Mouse (Mus musculus): ENCODE measurements around the gene Tmed2. TPM values are rescaled to one million over a fixed set of nuclear protein-coding genes. Genes with fewer than 3 reads are reported as not detected.
"Not testable (repeated sequence)": the region's sequence is repeated elsewhere in the genome, so short reads cannot be mapped to it uniquely, and the experiment has no call there.

Tmed2 gene
- polyA plus RNA-seq, 2 experiments = 264 to 615 TPM

DNA sequence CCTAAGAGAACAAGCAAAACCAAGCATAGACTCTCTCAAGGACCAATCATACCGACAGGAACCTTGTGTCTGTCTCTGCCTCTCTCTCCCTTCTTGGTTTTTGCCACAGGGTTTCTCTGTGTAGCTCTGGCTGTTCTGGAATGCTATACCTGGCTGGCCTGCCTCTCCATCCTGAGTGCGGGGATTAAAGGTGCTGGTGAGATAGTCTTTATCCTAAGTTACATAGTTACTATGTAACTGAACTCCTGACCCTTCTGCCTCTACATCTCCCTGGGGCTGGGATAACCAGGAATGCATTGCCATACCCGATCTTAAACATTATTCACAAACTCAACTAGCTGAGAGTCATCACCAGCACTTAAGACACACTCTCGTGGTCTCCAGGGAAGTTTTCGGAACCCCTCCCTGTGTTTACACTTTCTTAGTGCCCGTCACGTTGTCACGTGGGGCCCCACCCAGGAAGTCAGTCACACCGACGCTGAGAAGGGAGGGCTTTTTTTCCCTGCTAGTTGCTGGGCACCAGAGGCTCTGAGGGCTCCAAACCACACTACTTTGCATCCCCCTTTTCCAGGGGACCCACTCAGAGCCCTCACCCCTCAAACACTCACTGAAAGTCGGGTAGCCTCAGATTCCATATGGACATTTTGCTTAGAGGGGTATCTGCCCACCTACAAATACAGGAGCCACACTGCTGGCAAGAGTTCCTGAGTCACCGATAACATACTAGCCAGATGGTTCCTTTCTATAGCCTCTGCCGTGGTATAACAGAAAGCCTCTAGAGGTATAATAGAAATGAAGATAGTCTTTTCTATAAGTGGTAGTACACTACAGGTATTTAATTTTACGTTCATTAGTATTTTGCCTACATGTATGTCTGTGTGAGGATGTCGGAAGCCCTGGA, 43.6 kb upstream of the Tmed2 start:
- H3K27ac ChIP-seq (replicated peaks; ENCODE audit: low read depth, low read length) = no peak overlapping the region
- no peak overlapping the region for H3K4me2 ChIP-seq (replicated peaks; ENCODE audit: low read depth, low read length, severe bottlenecking)
- no peaks in the 10 kb centered on the region for H3K9me3 ChIP-seq (ENCODE audit: control insufficient read depth, low read length)
- no peaks in the 10 kb centered on the region for H3K4me1 ChIP-seq (ENCODE audit: control insufficient read depth, insufficient read depth, low read length)
- no peak overlapping the region for H3K9ac ChIP-seq (ENCODE audit: low read depth, low read length, severe bottlenecking)
- TF ChIP-seq POLR2A (IDR thresholded peaks at IDR 0.05; ENCODE audit: borderline replicate concordance, extremely low read depth, insufficient read depth, insufficient read length) = no peak
- H3K27me3 ChIP-seq (ENCODE audit: control insufficient read depth, insufficient read depth, low read length) = no peaks in the 10 kb centered on the region
- 73% methylated on average over 15 of the region's 15 CpGs for WGBS
- DNase-seq (ENCODE audit: low spot score) (no peak), ATAC-seq (ENCODE audit: low FRiP score, low read depth) (no peak)
- peaks cover 85% of the 10 kb centered on the region for H3K36me3 ChIP-seq (ENCODE audit: control insufficient read depth, insufficient read depth, low read length)
- H3K4me3 ChIP-seq (replicated peaks; ENCODE audit: low read length) = no peak overlapping the region

DNA sequence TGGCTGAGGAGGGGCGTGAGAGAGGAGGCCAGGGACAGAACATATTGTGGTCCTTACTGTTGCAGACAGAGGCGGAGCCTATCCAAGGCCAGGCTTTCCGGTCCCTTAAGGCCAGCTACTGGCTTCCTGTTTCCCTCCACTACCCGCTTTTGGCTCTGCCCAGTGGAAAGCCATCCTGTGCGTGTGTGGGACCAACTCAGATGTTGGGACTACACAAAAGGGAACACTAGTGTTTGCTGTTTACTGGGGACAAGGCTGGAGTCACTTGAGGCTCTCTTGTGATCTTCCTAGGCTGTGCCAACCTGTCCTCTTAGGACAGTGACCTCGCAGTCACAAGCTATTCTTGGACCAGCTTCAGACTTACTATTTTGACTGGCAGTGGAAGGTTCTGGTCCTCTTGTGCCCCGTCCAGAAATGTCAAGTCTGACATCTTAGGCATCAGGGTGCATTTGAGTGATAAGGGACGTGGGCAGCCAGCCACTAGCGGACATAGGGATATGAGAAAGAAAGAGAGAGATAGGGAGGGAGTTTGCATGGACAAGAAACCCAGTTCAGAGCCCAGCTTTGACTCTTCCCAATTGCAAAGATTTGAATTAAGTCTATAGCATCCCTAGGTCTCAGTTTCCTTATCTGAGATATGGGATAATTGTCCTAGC, 42.1 kb upstream of the Tmed2 start:
- ATAC-seq (ENCODE audit: low FRiP score, low read depth) = no peak
- Histone ChIP-seq H3K4me2 (replicated peaks; ENCODE audit: low read depth, low read length, severe bottlenecking) (no peak overlapping the region), H3K27me3 (ENCODE audit: control insufficient read depth, insufficient read depth, low read length) (no peaks in the 10 kb centered on the region), H3K4me3 (replicated peaks; ENCODE audit: low read length) (no peak overlapping the region), H3K36me3 (ENCODE audit: control insufficient read depth, insufficient read depth, low read length) (peaks cover 86% of the 10 kb centered on the region), H3K9me3 (ENCODE audit: control insufficient read depth, low read length) (no peaks in the 10 kb centered on the region), H3K4me1 (ENCODE audit: control insufficient read depth, insufficient read depth, low read length) (no peaks in the 10 kb centered on the region), H3K27ac (replicated peaks; ENCODE audit: low read depth, low read length) (no peak overlapping the region), H3K9ac (ENCODE audit: low read depth, low read length, severe bottlenecking) (no peak overlapping the region)
- TF ChIP-seq POLR2A (IDR thresholded peaks at IDR 0.05; ENCODE audit: borderline replicate concordance, extremely low read depth, insufficient read depth, insufficient read length) = no peak
- no peak for DNase-seq (ENCODE audit: low spot score)
- 77% methylated on average over 9 of the region's 9 CpGs for WGBS

DNA sequence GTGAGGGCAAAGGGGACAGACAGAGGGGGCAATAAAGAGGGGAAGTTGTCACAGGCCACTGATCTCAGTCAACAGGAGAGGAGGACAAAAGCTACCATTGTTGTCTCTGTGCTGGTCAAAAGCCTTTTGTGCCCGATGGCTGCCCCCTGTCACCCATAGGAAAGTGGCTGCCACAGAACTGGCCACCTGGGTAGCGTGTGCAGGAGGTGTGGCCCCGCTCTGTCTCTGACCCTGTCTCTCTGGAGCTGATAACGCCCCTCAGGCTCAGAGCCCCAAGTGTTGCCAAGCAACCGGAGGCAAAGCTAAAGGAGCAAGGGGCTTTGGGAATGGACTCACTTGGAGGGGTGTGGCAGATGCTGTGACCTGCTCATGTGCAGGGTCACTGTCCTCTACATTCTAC, 41.5 kb upstream of the Tmed2 start:
- no peak for ATAC-seq (ENCODE audit: low FRiP score, low read depth)

DNA sequence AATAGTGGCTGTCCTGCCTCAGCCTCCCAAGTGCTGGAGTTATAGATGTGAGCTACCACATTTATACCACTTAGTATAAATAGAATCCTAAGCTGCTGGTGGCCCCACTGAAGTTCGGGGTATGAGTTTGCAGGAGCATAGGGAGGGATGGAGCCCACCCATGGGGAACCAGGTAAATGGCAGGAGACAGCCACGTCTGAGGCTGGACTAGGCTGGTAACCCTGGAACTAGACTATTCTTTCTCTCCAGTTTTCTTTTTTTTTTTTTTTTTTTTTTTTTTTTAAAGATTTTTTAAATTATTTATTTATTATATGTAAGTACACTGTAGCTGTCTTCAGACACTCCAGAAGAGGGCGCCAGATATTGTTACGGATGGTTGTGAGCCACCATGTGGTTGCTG, 40.5 kb upstream of the Tmed2 start:
- not testable (repeated sequence) for H3K9ac ChIP-seq (ENCODE audit: low read depth, low read length, severe bottlenecking); H3K9me3 ChIP-seq (ENCODE audit: control insufficient read depth, low read length); DNase-seq (ENCODE audit: low spot score); H3K4me1 ChIP-seq (ENCODE audit: control insufficient read depth, insufficient read depth, low read length); H3K4me3 ChIP-seq (replicated peaks; ENCODE audit: low read length); H3K4me2 ChIP-seq (replicated peaks; ENCODE audit: low read depth, low read length, severe bottlenecking); H3K27me3 ChIP-seq (ENCODE audit: control insufficient read depth, insufficient read depth, low read length); H3K27ac ChIP-seq (replicated peaks; ENCODE audit: low read depth, low read length); ATAC-seq (ENCODE audit: low FRiP score, low read depth)
- H3K36me3 ChIP-seq (ENCODE audit: control insufficient read depth, insufficient read depth, low read length) = peaks cover 82% of the 10 kb centered on the region
- WGBS = 76% methylated on average over 2 of the region's 4 CpGs

More for the DNA sequence above, 41.5 kb upstream of the Tmed2 start:
- TF ChIP-seq POLR2A (IDR thresholded peaks at IDR 0.05; ENCODE audit: borderline replicate concordance, extremely low read depth, insufficient read depth, insufficient read length) = no peak
- Histone ChIP-seq H3K27me3 (ENCODE audit: control insufficient read depth, insufficient read depth, low read length) (no peaks in the 10 kb centered on the region), H3K4me1 (ENCODE audit: control insufficient read depth, insufficient read depth, low read length) (no peaks in the 10 kb centered on the region), H3K27ac (replicated peaks; ENCODE audit: low read depth, low read length) (no peak overlapping the region), H3K4me2 (replicated peaks; ENCODE audit: low read depth, low read length, severe bottlenecking) (no peak overlapping the region), H3K9ac (ENCODE audit: low read depth, low read length, severe bottlenecking) (no peak overlapping the region), H3K4me3 (replicated peaks; ENCODE audit: low read length) (no peak overlapping the region), H3K9me3 (ENCODE audit: control insufficient read depth, low read length) (no peaks in the 10 kb centered on the region), H3K36me3 (ENCODE audit: control insufficient read depth, insufficient read depth, low read length) (peaks cover 86% of the 10 kb centered on the region)
- WGBS = 64% methylated on average over 5 of the region's 5 CpGs
- DNase-seq (ENCODE audit: low spot score) = no peak

DNA sequence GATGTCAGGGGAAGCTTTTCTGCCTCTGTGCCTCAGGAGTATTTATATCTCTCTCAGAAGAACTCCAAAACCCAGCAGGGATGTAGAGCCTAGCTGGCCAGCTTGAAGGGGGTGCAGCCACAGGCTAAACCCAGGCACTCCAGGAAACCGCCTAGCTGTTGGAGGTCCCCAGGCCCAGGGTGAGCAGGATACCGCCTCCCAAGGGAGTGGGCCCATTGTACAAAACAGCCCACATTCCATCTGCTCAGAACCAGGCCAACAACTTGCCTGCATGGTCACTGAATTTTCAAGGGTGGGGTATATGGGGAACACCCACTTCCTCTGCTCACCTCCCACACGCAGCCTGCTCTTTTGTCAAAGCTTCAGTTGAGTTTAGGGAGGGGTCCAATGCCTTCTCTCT, 39.9 kb upstream of the Tmed2 start:
- Histone ChIP-seq H3K4me1 (ENCODE audit: control insufficient read depth, insufficient read depth, low read length) (no peaks in the 10 kb centered on the region), H3K36me3 (ENCODE audit: control insufficient read depth, insufficient read depth, low read length) (peaks cover 80% of the 10 kb centered on the region), H3K9ac (ENCODE audit: low read depth, low read length, severe bottlenecking) (no peak overlapping the region), H3K9me3 (ENCODE audit: control insufficient read depth, low read length) (no peaks in the 10 kb centered on the region), H3K4me3 (replicated peaks; ENCODE audit: low read length) (no peak overlapping the region), H3K27ac (replicated peaks; ENCODE audit: low read depth, low read length) (no peak overlapping the region), H3K27me3 (ENCODE audit: control insufficient read depth, insufficient read depth, low read length) (no peaks in the 10 kb centered on the region), H3K4me2 (replicated peaks; ENCODE audit: low read depth, low read length, severe bottlenecking) (no peak overlapping the region)
- ATAC-seq (ENCODE audit: low FRiP score, low read depth) (no peak), DNase-seq (ENCODE audit: low spot score) (no peak)
- no peak for TF ChIP-seq POLR2A (IDR thresholded peaks at IDR 0.05; ENCODE audit: borderline replicate concordance, extremely low read depth, insufficient read depth, insufficient read length)
- WGBS = 98% methylated on average over 3 of the region's 3 CpGs

Measured in limb, embryonic 14.5 days (tissue).